Mouse (Mus musculus) embryonic facial prominence, embryonic 11.5 days (tissue): ENCODE measurements around the gene Cda. TPM values are rescaled to one million over a fixed set of nuclear protein-coding genes. Genes with fewer than 3 reads are reported as not detected.
"Not testable (repeated sequence)": the region's sequence is repeated elsewhere in the genome, so short reads cannot be mapped to it uniquely, and the experiment has no call there.

Source experiments
- ATAC-seq: fragments of 200-750 bp; cut with Nextera tagmentation; replicated peaks from 2 replicates; pipeline ENCODE4 v1.8.0; 2017; ENCODE audit warnings: low read depth; ENCODE audit not compliant: insufficient number of reproducible peaks, low FRiP score, low TSS enrichment
- DNase-seq: peaks from one replicate; pipeline ENCODE4 v3.0.0-alpha.2; 2015; ENCODE audit warnings: low spot score
- H3K27ac ChIP-seq: fragments of 300-500 bp; sonication (generic); replicated peaks from 2 replicates; pipeline ENCODE4 v1.5.1; 2014; ENCODE audit warnings: mild to moderate bottlenecking, low read depth, low read length, control low read depth
- H3K27me3 ChIP-seq: fragments of 300-500 bp; sonication (generic); 2 replicates; pipeline ENCODE4 v1.6.1; 2014; ENCODE audit warnings: mild to moderate bottlenecking, low read length, moderate library complexity, mixed read lengths; ENCODE audit not compliant: control insufficient read depth, insufficient read depth
- H3K36me3 ChIP-seq: fragments of 300-500 bp; sonication (generic); replicated peaks from 2 replicates; pipeline ENCODE4 v1.6.1; 2014; ENCODE audit warnings: low read depth, mild to moderate bottlenecking, low read length, moderate library complexity, mixed read lengths; ENCODE audit not compliant: control insufficient read depth, insufficient read depth
- H3K4me1 ChIP-seq: fragments of 300-500 bp; sonication (generic); 2 replicates; pipeline ENCODE4 v1.6.1; 2014; ENCODE audit warnings: low read length, mixed read lengths; ENCODE audit not compliant: control insufficient read depth, insufficient read depth
- H3K4me2 ChIP-seq: fragments of 300-500 bp; sonication (generic); 2 replicates; pipeline ENCODE4 v1.6.1; 2014; ENCODE audit warnings: low read depth, mild to moderate bottlenecking, control low read depth, low read length, moderate library complexity
- H3K4me3 ChIP-seq: fragments of 300-500 bp; sonication (generic); 2 replicates; pipeline ENCODE4 v1.5.1; 2014; ENCODE audit warnings: low read depth, low read length, control low read depth
- H3K9ac ChIP-seq: fragments of 300-500 bp; sonication (generic); replicated peaks from 2 replicates; pipeline ENCODE4 v1.6.1; 2014; ENCODE audit warnings: mild to moderate bottlenecking, control low read depth, low read length
- H3K9me3 ChIP-seq: fragments of 300-500 bp; sonication (generic); replicated peaks from 2 replicates; pipeline ENCODE4 v1.6.1; 2016; ENCODE audit warnings: mild to moderate bottlenecking, low read length, inconsistent platforms, mixed read lengths; ENCODE audit not compliant: control insufficient read depth
- WGBS: fragments of 180-500 bp; shearing (Covaris S2); extraction: QIAGEN DNeasy Blood & Tissue Kit; methylation state at CpG from one replicate; pipeline ENCODE4 v1.1.7; 2014; 5-methylcytosine and 5-hydroxymethylcytosine counted together
- polyA plus RNA-seq: library from polyadenylated mRNA; unstranded; fragments of >200 nt; fragmentation: Nextera tagmentation; extraction: Ambion mirVana; gene quantifications from 2 replicates; pipeline ENCODE4 v1.2.1, GENCODE M21; 2014

Gene Cda
- polyA plus RNA-seq, 1 experiment from 2014 or later: 3.5 TPM

- H3K36me3 ChIP-seq: no peaks in the 10 kb centered on the region
- WGBS: 17% methylated on average over 15 of the region's 15 CpGs
- H3K9ac ChIP-seq: no peak overlapping the region
- no peak overlapping the region for H3K27ac ChIP-seq
- DNase-seq: peak; percentile 74
- no peaks in the 10 kb centered on the region for H3K27me3 ChIP-seq
- H3K4me1 ChIP-seq: no peaks in the 10 kb centered on the region
- H3K9me3 ChIP-seq: no peaks in the 10 kb centered on the region
- H3K4me2 ChIP-seq: no peak overlapping the region
- H3K4me3 ChIP-seq: no peak overlapping the region
- ATAC-seq: no peak
Measured at GRCm38 (mm10) chr4:138330264-138330671, 37.5 kb downstream of the Cda start.

DNA sequence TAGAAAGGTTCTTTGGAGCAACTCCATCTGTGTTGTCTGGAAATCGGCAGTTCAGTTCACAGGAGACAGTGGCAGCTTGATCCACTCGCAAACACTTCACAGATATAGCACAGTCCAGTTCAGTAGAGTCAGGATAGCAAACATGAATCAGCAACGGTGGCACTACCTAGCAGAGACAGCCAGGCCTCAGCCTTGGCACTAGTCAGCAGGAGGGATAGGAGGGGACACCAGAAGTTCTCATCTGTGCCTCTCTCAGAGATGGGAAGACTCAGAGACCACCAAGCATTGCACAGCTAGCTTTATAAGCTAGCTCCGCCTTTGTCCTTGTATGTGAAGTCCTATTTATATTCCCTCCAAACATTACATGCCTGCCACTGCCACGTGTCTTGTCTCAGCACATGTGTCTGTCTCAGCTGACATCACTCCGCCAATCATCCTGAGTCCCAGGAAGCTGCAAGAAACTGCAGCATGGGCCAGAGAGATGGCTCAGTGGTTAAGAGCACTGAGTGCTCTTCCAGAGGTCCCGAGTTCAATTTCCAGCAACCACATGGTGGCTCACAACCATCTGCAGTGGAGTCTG is 39.8 kb downstream of the Cda start:
- H3K4me2 ChIP-seq: peak overlapping the region; percentile 25
- H3K4me3 ChIP-seq: peak overlapping the region; percentile 14; the same call in 1 of the 2 replicates
- H3K36me3 ChIP-seq: no peaks in the 10 kb centered on the region
- 0 out of 2 replicates have a peak overlapping the region, but pooled peaks have one; percentile 22 for H3K9ac ChIP-seq
- H3K9me3 ChIP-seq: no peaks in the 10 kb centered on the region
- ATAC-seq (no peak), DNase-seq (no peak)
- no peak overlapping the region for H3K27ac ChIP-seq
- H3K27me3 ChIP-seq: no peaks in the 10 kb centered on the region
- no peaks in the 10 kb centered on the region for H3K4me1 ChIP-seq
- WGBS: 74% methylated on average over 7 of the region's 7 CpGs

DNA sequence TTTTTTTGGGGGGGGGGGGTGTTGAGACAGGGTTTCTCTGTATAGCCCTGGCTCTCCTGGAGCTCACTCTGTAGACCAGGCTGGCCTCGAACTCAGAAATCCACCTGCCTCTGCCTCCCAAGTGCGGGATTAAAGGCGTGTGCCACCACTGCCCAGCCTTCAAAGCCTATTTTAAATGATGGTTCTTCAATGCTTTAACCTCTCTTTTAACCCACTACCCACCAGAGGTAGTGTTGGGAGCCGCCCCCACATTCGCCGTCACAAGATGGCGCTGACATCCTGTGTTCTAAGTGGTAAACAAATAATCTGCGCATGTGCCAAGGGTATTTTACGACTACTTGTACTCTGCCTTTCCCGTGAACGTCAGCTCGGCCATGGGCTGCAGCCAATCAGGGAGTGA is 40.6 kb downstream of the Cda start:
- not testable (repeated sequence) for H3K4me1 ChIP-seq, H3K4me3 ChIP-seq, H3K9me3 ChIP-seq, H3K9ac ChIP-seq, H3K27me3 ChIP-seq, H3K4me2 ChIP-seq, ATAC-seq, DNase-seq, H3K27ac ChIP-seq, H3K36me3 ChIP-seq
- 47% methylated on average over 8 of the region's 12 CpGs for WGBS

- Histone ChIP-seq H3K9me3 (no peaks in the 10 kb centered on the region), H3K27me3 (no peaks in the 10 kb centered on the region), H3K36me3 (no peaks in the 10 kb centered on the region), H3K4me1 (no peaks in the 10 kb centered on the region), H3K9ac (peak within 1 kb of the TSS; percentile 86), H3K27ac (peak within 1 kb of the TSS; percentile 92), H3K4me3 (peak within 1 kb of the TSS; percentile 81), H3K4me2 (peak within 1 kb of the TSS; percentile 74)
- peak; percentile 54 for ATAC-seq
- peak; percentile 88 for DNase-seq
- 4% methylated on average over 41 of the region's 41 CpGs for WGBS
Measured at GRCm38 (mm10) chr4:138326077-138326695, 41.6 kb downstream of the Cda start, which contains the start of gene Pink1. Gene Pink1, minus strand, starts transcription at chr4:138326307.

DNA sequence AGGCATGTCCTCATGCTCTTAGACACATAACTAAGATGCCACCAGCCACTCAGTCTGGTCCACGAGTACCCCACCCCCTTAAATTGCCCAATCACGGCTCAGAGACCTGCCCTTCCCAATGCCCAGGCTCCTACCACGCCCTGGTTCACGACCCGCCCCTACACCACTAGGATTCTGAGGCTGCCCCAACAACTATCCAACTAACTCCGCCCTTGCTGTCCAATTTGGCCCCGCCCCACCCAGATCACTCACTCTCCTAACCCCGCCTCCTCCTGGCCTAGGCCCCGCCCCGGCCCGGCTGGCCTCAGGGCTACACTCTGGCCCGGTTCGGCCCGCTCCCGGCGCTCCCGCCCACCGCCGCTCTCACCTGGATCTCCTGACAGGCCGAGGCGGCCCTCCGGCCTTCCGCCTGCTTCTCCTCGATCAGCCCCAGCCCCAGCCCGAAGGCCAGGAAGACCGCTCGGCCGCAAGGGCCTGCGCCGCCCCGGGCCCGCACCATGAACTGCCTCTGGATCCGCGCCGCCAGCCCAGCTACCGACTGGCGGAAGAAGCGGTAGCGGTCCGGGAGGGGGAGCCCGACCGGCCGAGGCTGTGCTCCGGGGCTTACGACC is 42.2 kb downstream of the Cda start:
- under 1% methylated on average over 45 of the region's 45 CpGs for WGBS
- H3K36me3 ChIP-seq: no peaks in the 10 kb centered on the region

DNA sequence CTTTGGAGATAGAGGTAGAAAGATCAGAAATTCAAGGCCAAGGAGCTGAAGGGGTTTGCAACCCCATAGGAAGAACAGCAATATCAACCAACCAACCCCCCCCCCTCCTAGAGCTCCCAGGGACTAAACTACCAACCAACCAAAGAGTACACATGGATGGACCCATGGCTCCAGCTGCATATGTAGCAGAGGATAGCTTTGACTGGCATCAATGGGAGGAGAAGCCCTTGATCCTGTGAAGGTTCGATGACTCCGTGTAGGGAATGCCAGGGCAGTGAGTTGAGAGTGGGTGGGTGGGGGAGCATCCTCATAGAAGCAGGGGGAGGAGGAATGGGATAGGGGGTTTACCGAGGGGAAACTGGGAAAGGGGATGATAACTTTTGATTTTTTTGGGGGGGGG is 43.3 kb downstream of the Cda start:
- H3K4me1 ChIP-seq: no peaks in the 10 kb centered on the region
- no peaks in the 10 kb centered on the region for H3K9me3 ChIP-seq
- no peaks in the 10 kb centered on the region for H3K36me3 ChIP-seq
- no peak overlapping the region for H3K27ac ChIP-seq
- DNase-seq (no peak), ATAC-seq (no peak)
- H3K27me3 ChIP-seq: no peaks in the 10 kb centered on the region
- H3K4me3 ChIP-seq: no peak overlapping the region
- no peak overlapping the region for H3K4me2 ChIP-seq
- WGBS: 95% methylated on average over 3 of the region's 3 CpGs
- H3K9ac ChIP-seq: no peak overlapping the region

More for the DNA sequence above, 42.2 kb downstream of the Cda start:
- Histone ChIP-seq H3K9ac (peak overlapping the region; percentile 86), H3K9me3 (no peaks in the 10 kb centered on the region), H3K4me3 (peak overlapping the region; percentile 81), H3K4me1 (no peaks in the 10 kb centered on the region), H3K27ac (peak overlapping the region; percentile 92), H3K4me2 (peak overlapping the region; percentile 74), H3K27me3 (no peaks in the 10 kb centered on the region)
- DNase-seq (peak; percentile 87), ATAC-seq (peak; percentile 84)

GRCm38 (mm10) chr4:138323753-138324152 is 44.0 kb downstream of the Cda start:
- ATAC-seq (no peak), DNase-seq (no peak)
- no peaks in the 10 kb centered on the region for H3K4me1 ChIP-seq
- H3K9ac ChIP-seq: no peak overlapping the region
- no peaks in the 10 kb centered on the region for H3K9me3 ChIP-seq
- H3K36me3 ChIP-seq: no peaks in the 10 kb centered on the region
- no peak overlapping the region for H3K4me2 ChIP-seq
- no peaks in the 10 kb centered on the region for H3K27me3 ChIP-seq
- no peak overlapping the region for H3K27ac ChIP-seq
- WGBS: 69% methylated on average over 4 of the region's 4 CpGs
- H3K4me3 ChIP-seq: no peak overlapping the region

DNA sequence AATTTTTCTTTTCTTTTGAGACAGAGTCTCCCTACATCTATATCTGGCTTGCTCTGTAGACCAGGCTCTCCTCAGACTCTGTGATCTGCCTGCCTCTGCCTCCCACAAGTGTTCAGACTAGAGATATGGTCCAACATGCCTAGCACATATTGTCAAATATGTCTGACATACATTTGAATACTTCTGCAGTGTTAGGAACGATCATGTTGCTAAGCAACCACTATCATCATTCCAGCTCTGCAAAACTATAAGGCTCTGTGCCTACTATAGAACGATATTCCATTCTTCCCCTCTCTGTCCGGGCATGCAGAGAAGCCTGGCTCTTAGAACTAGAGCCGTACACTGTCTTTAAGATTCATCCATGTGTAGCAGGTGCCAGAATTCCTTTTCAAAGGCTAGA is 45.1 kb downstream of the Cda start:
- WGBS: 65% methylated on average over 4 of the region's 4 CpGs
- Histone ChIP-seq H3K36me3 (no peaks in the 10 kb centered on the region), H3K4me1 (no peaks in the 10 kb centered on the region), H3K4me3 (no peak overlapping the region), H3K27ac (no peak overlapping the region), H3K9me3 (no peaks in the 10 kb centered on the region), H3K4me2 (no peak overlapping the region), H3K9ac (no peak overlapping the region), H3K27me3 (no peaks in the 10 kb centered on the region)
- ATAC-seq (no peak), DNase-seq (no peak)
